Mouse (Mus musculus) midbrain, embryonic 16.5 days (tissue): ENCODE results near the gene Spcs2. TPM values are rescaled to one million over a fixed set of nuclear protein-coding genes. Genes with fewer than 3 reads are reported as not detected.

Source experiments
- ATAC-seq: fragments of 200-750 bp; cut with Nextera tagmentation; 2 replicates; pipeline ENCODE4 v1.8.0; 2017; ENCODE audit warnings: moderate TSS enrichment
- H3K27ac ChIP-seq: fragments of 300-500 bp; sonication (generic); 2 replicates; pipeline ENCODE4 v1.5.1; 2014; ENCODE audit warnings: mild to moderate bottlenecking, low read length, mixed read lengths
- H3K27me3 ChIP-seq: fragments of 300-500 bp; sonication (generic); 2 replicates; pipeline ENCODE4 v1.6.1; 2014; ENCODE audit warnings: low read depth, low read length, mixed read lengths; ENCODE audit not compliant: control insufficient read depth, insufficient read depth
- H3K36me3 ChIP-seq: fragments of 300-500 bp; sonication (generic); 2 replicates; pipeline ENCODE4 v1.6.1; 2014; ENCODE audit warnings: mild to moderate bottlenecking, low read length, moderate library complexity, mixed read lengths; ENCODE audit not compliant: control insufficient read depth, insufficient read depth
- H3K4me1 ChIP-seq: fragments of 300-500 bp; sonication (generic); 2 replicates; pipeline ENCODE4 v1.6.1; 2014; ENCODE audit warnings: mild to moderate bottlenecking, low read length, mixed read lengths; ENCODE audit not compliant: control insufficient read depth, insufficient read depth
- H3K4me2 ChIP-seq: fragments of 300-500 bp; sonication (generic); 2 replicates; pipeline ENCODE4 v1.6.1; 2014; ENCODE audit warnings: mild to moderate bottlenecking, low read length, mixed read lengths
- H3K4me3 ChIP-seq: fragments of 300-500 bp; sonication (generic); 2 replicates; pipeline ENCODE4 v1.5.1; 2014; ENCODE audit warnings: low read depth, mild to moderate bottlenecking, low read length, moderate library complexity, mixed read lengths
- H3K9ac ChIP-seq: fragments of 300-500 bp; sonication (generic); 2 replicates; pipeline ENCODE4 v1.6.1; 2014; ENCODE audit warnings: low read depth, low read length, mixed read lengths
- H3K9me3 ChIP-seq: fragments of 300-500 bp; sonication (generic); replicated peaks from 2 replicates; pipeline ENCODE4 v1.6.1; 2014; ENCODE audit warnings: mild to moderate bottlenecking, low read length, mixed read lengths; ENCODE audit not compliant: control insufficient read depth, poor library complexity, severe bottlenecking
- WGBS: fragments of 180-500 bp; shearing (Covaris S2); extraction: QIAGEN DNeasy Blood & Tissue Kit; methylation state at CpG from one replicate; pipeline ENCODE4 v1.1.7; 2014; 5-methylcytosine and 5-hydroxymethylcytosine counted together
- polyA plus RNA-seq: library from polyadenylated mRNA; unstranded; fragments of >200 nt; fragmentation: Nextera tagmentation; extraction: Ambion mirVana; gene quantifications from 2 replicates; pipeline ENCODE4 v1.2.1, GENCODE M21; 2015

Spcs2 gene
- polyA plus RNA-seq, result 286 and 308 TPM in 2 replicates

- 57% methylated on average over 7 of the region's 7 CpGs for WGBS
- Histone ChIP-seq H3K36me3 (no peaks in the 10 kb centered on the region), H3K9me3 (no peaks in the 10 kb centered on the region)
Observed at GRCm38 (mm10) chr7:99863362-99863761, at the start of gene Spcs2. Spcs2 (minus strand) TSS chr7:99863462.

GRCm38 (mm10) chr7:99911038-99911437, 47.8 kb upstream of the Spcs2 start:
- WGBS, result 77% methylated on average over 5 of the region's 5 CpGs
- Histone ChIP-seq H3K4me1 (no peaks in the 10 kb centered on the region), H3K27me3 (no peaks in the 10 kb centered on the region), H3K4me2 (no peak overlapping the region), H3K4me3 (no peak overlapping the region), H3K27ac (no peak overlapping the region), H3K36me3 (no peaks in the 10 kb centered on the region), H3K9me3 (no peaks in the 10 kb centered on the region), H3K9ac (no peak overlapping the region)
- ATAC-seq, result no peak

More at GRCm38 (mm10) chr7:99863362-99863761, at the start of gene Spcs2:
- no peak within 1 kb of the TSS for H3K4me3 ChIP-seq
- no peak within 1 kb of the TSS for H3K27ac ChIP-seq
- no peaks in the 10 kb centered on the region for H3K27me3 ChIP-seq
- H3K4me1 ChIP-seq, result 0 out of 2 replicates have a peak, but pooled peaks cover 5% of the 10 kb centered on the region
- no peak within 1 kb of the TSS for H3K9ac ChIP-seq
- H3K4me2 ChIP-seq, result no peak within 1 kb of the TSS
- ATAC-seq, result no peak

GRCm38 (mm10) chr7:99907463-99907862, 44.2 kb upstream of the Spcs2 start:
- Histone ChIP-seq H3K9me3 (no peaks in the 10 kb centered on the region), H3K4me2 (no peak overlapping the region), H3K4me1 (no peaks in the 10 kb centered on the region), H3K27ac (no peak overlapping the region), H3K36me3 (no peaks in the 10 kb centered on the region), H3K4me3 (no peak overlapping the region), H3K27me3 (no peaks in the 10 kb centered on the region), H3K9ac (no peak overlapping the region)
- 78% methylated on average over 3 of the region's 3 CpGs for WGBS
- ATAC-seq, result no peak

DNA sequence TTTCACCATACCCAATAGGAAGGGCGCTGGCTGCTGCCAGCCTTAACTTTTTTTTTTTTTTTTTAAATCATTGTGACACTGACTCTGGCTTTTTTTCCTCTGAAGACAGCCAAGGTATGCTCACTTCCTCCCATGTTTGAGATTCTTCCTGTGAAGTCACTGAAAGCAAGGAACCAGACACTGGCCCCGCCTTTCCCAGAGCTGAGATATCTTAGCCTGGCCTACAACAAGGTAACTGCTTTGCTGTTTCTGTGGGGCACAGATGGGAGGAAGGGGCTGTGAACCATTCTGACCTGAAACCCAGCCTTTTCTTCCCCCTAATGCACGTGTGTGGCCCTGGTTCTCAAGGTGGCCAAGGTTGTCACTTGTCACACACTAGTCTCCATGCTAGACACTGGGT, 43.1 kb upstream of the Spcs2 start:
- H3K4me3 ChIP-seq, result no peak overlapping the region
- H3K4me1 ChIP-seq, result no peaks in the 10 kb centered on the region
- no peaks in the 10 kb centered on the region for H3K9me3 ChIP-seq
- no peak overlapping the region for H3K4me2 ChIP-seq
- no peak for ATAC-seq
- WGBS, result 89% methylated on average over 3 of the region's 3 CpGs
- H3K27ac ChIP-seq, result no peak overlapping the region
- H3K36me3 ChIP-seq, result no peaks in the 10 kb centered on the region
- H3K27me3 ChIP-seq, result no peaks in the 10 kb centered on the region
- no peak overlapping the region for H3K9ac ChIP-seq

- no peak overlapping the region for H3K9ac ChIP-seq
- no peaks in the 10 kb centered on the region for H3K9me3 ChIP-seq
- no peak overlapping the region for H3K27ac ChIP-seq
- no peaks in the 10 kb centered on the region for H3K4me1 ChIP-seq
- H3K4me3 ChIP-seq, result no peak overlapping the region
- no peak overlapping the region for H3K4me2 ChIP-seq
- ATAC-seq, result no peak
- H3K27me3 ChIP-seq, result no peaks in the 10 kb centered on the region
- WGBS, result 63% methylated on average over 3 of the region's 3 CpGs
- H3K36me3 ChIP-seq, result no peaks in the 10 kb centered on the region
Observed at GRCm38 (mm10) chr7:99904421-99905005, 41.3 kb upstream of the Spcs2 start.

GRCm38 (mm10) chr7:99902918-99903665, 39.8 kb upstream of the Spcs2 start:
- no peak overlapping the region for H3K9ac ChIP-seq
- no peaks in the 10 kb centered on the region for H3K27me3 ChIP-seq
- H3K36me3 ChIP-seq, result no peaks in the 10 kb centered on the region
- H3K27ac ChIP-seq, result no peak overlapping the region
- peak; percentile 62; the same call in 1 of the 2 replicates for ATAC-seq
- no peak overlapping the region for H3K4me3 ChIP-seq
- H3K9me3 ChIP-seq, result no peaks in the 10 kb centered on the region
- no peak overlapping the region for H3K4me2 ChIP-seq
- WGBS, result 60% methylated on average over 11 of the region's 11 CpGs
- no peaks in the 10 kb centered on the region for H3K4me1 ChIP-seq

DNA sequence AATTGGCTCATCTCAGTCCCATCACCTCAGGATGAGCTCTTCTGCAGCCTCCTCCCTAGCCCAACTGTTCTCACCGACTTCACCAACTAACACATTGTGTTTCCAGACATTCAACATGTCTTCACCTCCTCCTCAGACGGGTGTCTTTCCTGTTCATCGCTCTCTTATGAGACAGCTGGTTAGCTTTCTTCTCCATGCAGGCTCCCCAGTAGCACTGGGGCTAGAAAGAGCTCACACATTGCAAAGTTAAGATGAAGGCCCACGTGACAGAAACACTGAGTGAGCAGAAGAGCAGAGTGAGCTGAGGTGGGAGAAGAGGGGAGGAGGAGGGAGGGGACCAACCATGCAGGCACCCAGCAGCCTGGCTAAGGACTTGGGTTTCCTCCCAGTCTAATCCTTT, 38.9 kb upstream of the Spcs2 start:
- Histone ChIP-seq H3K27ac (no peak overlapping the region), H3K9me3 (no peaks in the 10 kb centered on the region), H3K4me1 (no peaks in the 10 kb centered on the region), H3K4me3 (no peak overlapping the region), H3K27me3 (no peaks in the 10 kb centered on the region), H3K9ac (no peak overlapping the region), H3K4me2 (no peak overlapping the region), H3K36me3 (no peaks in the 10 kb centered on the region)
- 73% methylated on average over 4 of the region's 4 CpGs for WGBS
- ATAC-seq, result no peak

DNA sequence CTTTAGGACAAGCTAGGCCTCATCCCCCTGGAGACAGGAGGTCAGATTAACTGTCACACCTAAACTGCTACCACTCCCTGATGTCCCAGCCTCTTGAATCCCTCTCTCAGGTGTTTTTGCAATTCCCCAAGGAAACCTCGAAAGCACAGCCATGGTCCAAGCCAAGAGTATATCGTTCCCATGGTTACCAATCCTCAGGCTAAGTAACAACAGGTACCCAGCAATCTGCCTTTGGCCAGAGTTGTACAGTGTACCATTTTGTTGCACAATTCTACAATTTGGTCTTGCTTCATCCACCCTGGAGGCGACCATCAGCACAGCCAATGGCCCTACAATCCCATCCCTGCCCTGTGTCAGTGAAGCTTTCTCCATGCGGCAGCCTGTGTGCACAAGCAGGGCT, 33.6 kb upstream of the Spcs2 start:
- WGBS, result 78% methylated on average over 4 of the region's 4 CpGs
- no peak for ATAC-seq
- no peak overlapping the region for H3K27ac ChIP-seq

GRCm38 (mm10) chr7:99894478-99894877, 31.2 kb upstream of the Spcs2 start:
- Histone ChIP-seq H3K4me1 (peaks cover 8% of the 10 kb centered on the region), H3K36me3 (no peaks in the 10 kb centered on the region), H3K9ac (no peak overlapping the region), H3K4me2 (no peak overlapping the region), H3K4me3 (no peak overlapping the region), H3K9me3 (no peaks in the 10 kb centered on the region), H3K27ac (no peak overlapping the region), H3K27me3 (no peaks in the 10 kb centered on the region)
- ATAC-seq, result no peak
- WGBS, result 72% methylated on average over 6 of the region's 6 CpGs

More for the DNA sequence above, 33.6 kb upstream of the Spcs2 start:
- Histone ChIP-seq H3K27me3 (no peaks in the 10 kb centered on the region), H3K4me3 (no peak overlapping the region), H3K9ac (no peak overlapping the region), H3K9me3 (no peaks in the 10 kb centered on the region), H3K36me3 (no peaks in the 10 kb centered on the region), H3K4me2 (no peak overlapping the region), H3K4me1 (peaks cover 8% of the 10 kb centered on the region)
